ENCODE assay signal across 7 mouse cellular contexts in genomic region chr13:6689962-6690361, GRCm38 (mm10). TPM values are rescaled to one million over a fixed set of nuclear protein-coding genes. Genes with fewer than 3 reads are reported as not detected.
A peak's percentile ranks its signal among the peaks of the same experiment; 100 is the strongest.
DNase-seq lines count a peak whose midpoint lies in the region; ATAC-seq and TF ChIP-seq lines count a peak whose summit lies in the region.

No protein-coding gene starts in this region.

- H3K27ac ChIP-seq in kidney, embryonic 14.5 days (ENCODE audit: low read depth, low read length): no peak overlapping the region

- peaks cover 33% of the 10 kb centered on the region for H3K27me3 ChIP-seq in G1E (ENCODE audit: insufficient read depth, low read length)
- H3K27me3 ChIP-seq in kidney, embryonic 14.5 days (ENCODE audit: control insufficient read depth, insufficient read depth, low read length): no peaks in the 10 kb centered on the region

- H3K9ac ChIP-seq in kidney, embryonic 14.5 days (ENCODE audit: low read depth, low read length): no peak overlapping the region

- no peaks in the 10 kb centered on the region for H3K36me3 ChIP-seq in G1E (replicated peaks)
- no peaks in the 10 kb centered on the region for H3K36me3 ChIP-seq in kidney, embryonic 14.5 days (ENCODE audit: control insufficient read depth, insufficient read depth, low read length)

- peaks cover 3% of the 10 kb centered on the region; the same call in 1 of the 2 replicates for H3K4me1 ChIP-seq in G1E (ENCODE audit: insufficient read depth, low read depth, low read length)
- no peaks in the 10 kb centered on the region for H3K4me1 ChIP-seq in kidney, embryonic 14.5 days (ENCODE audit: control insufficient read depth, insufficient read depth, low read length)

- ATAC-seq in G1E (ENCODE audit: extremely low read depth, insufficient number of reproducible peaks, low FRiP score, poor library complexity, severe bottlenecking): no peak
- peak; percentile 49; the same call in 1 of the 2 replicates for ATAC-seq in kidney, embryonic 14.5 days (ENCODE audit: low FRiP score, low TSS enrichment)

- H3K4me2 ChIP-seq in kidney, embryonic 14.5 days (replicated peaks; ENCODE audit: low read depth, low read length): no peak overlapping the region

- DNase-seq in CD4-positive, CD25-positive, alpha-beta regulatory T cell, adult 2 months (ENCODE audit: low read depth, low spot score): peak; percentile 88
- peak; percentile 15 for DNase-seq in G1E (ENCODE audit: low spot score)
- peak; percentile 51 for DNase-seq in cerebellum, adult 8-10 months
- peak; percentile 39 for DNase-seq in heart, adult 8-10 months (ENCODE audit: low spot score)
- DNase-seq in lung, postnatal 10 days: peak; percentile 47
- DNase-seq in spleen, adult 18-20 months: peak; percentile 37 to 71

- H3K4me3 ChIP-seq in G1E (ENCODE audit: low read depth, low read length): no peak overlapping the region
- no peak overlapping the region for H3K4me3 ChIP-seq in kidney, embryonic 14.5 days (ENCODE audit: low read length)

- WGBS in kidney, embryonic 14.5 days: 70% methylated on average over 4 of the region's 4 CpGs

- peak; percentile 84 for TF ChIP-seq CTCF in G1E (IDR thresholded peaks at IDR 0.05; ENCODE audit: low read depth, low read length)

- H3K9me3 ChIP-seq in G1E (replicated peaks): no peaks in the 10 kb centered on the region
- no peaks in the 10 kb centered on the region for H3K9me3 ChIP-seq in kidney, embryonic 14.5 days (ENCODE audit: control insufficient read depth, low read length)

RNA-seq across cellular contexts. Expression of gene Pfkp, which starts 41.4 kb away (rescaled TPM):
- total RNA-seq in G1E (2014; fragmentation: Nextera tagmentation): 138 and 139 TPM in 2 replicates
- total RNA-seq in G1E (2017): 264 and 287 TPM in 2 replicates
- polyA plus RNA-seq in G1E (2012): 54.1 and 96.4 TPM in 2 replicates
- total RNA-seq in heart, adult 8-10 months (2022): 10 to 100 TPM; 27.7 to 47.5 (median 33.5) TPM
- 9.6 and 16.7 TPM in 2 replicates for polyA plus RNA-seq in kidney, embryonic 14.5 days (2014; fragmentation: Nextera tagmentation; extraction: Ambion mirVana)

Comparison
In these comparisons a context has a peak if more than half of its experiments do, and no peak if none do; other contexts are left out.
1. DNase-seq: peak in every context shown above with its lines; median percentile 88 in CD4-positive, CD25-positive, alpha-beta regulatory T cell, adult 2 months; 54 in spleen, adult 18-20 months; 51 in cerebellum, adult 8-10 months; 47 in lung, postnatal 10 days; 39 in heart, adult 8-10 months; 15 in G1E.